Mouse (Mus musculus) heart, embryonic 13.5 days (tissue): ENCODE measurements around the gene Klhl15. TPM values are rescaled to one million over a fixed set of nuclear protein-coding genes. Genes with fewer than 3 reads are reported as not detected.

ENCODE experiments used
- ATAC-seq: fragments of 200-750 bp; cut with Nextera tagmentation; 2 replicates; pipeline ENCODE4 v1.8.0; 2017; ENCODE audit warnings: moderate TSS enrichment; ENCODE audit not compliant: insufficient number of reproducible peaks, low FRiP score, low TSS enrichment; ENCODE audit errors: extremely low read depth
- H3K27ac ChIP-seq: fragments of 300-500 bp; sonication (generic); replicated peaks from 2 replicates; pipeline ENCODE4 v1.5.1; 2015; ENCODE audit warnings: moderate library complexity, mild to moderate bottlenecking, inconsistent platforms
- H3K27me3 ChIP-seq: fragments of 300-500 bp; sonication (generic); replicated peaks from 2 replicates; pipeline ENCODE4 v1.6.1; 2015; ENCODE audit warnings: mild to moderate bottlenecking, inconsistent platforms
- H3K36me3 ChIP-seq: fragments of 300-500 bp; sonication (generic); 2 replicates; pipeline ENCODE4 v1.6.1; 2015; ENCODE audit warnings: mild to moderate bottlenecking, inconsistent platforms
- H3K4me1 ChIP-seq: fragments of 300-500 bp; sonication (generic); 2 replicates; pipeline ENCODE4 v1.6.1; 2015; ENCODE audit warnings: inconsistent platforms
- H3K4me2 ChIP-seq: fragments of 300-500 bp; sonication (generic); 2 replicates; pipeline ENCODE4 v1.6.1; 2015; ENCODE audit warnings: inconsistent platforms, mild to moderate bottlenecking, moderate library complexity
- H3K4me3 ChIP-seq: fragments of 300-500 bp; sonication (generic); 2 replicates; pipeline ENCODE4 v1.5.1; 2015; ENCODE audit warnings: moderate library complexity, mild to moderate bottlenecking, inconsistent platforms
- H3K9ac ChIP-seq: fragments of 300-500 bp; sonication (generic); 2 replicates; pipeline ENCODE4 v1.6.1; 2015; ENCODE audit warnings: inconsistent platforms, mild to moderate bottlenecking, moderate library complexity
- H3K9me3 ChIP-seq: fragments of 300-500 bp; sonication (generic); 2 replicates; pipeline ENCODE4 v1.6.1; 2016; ENCODE audit warnings: inconsistent platforms
- WGBS: fragments of 180-500 bp; shearing (Covaris S2); methylation state at CpG from one replicate; pipeline ENCODE4 v1.1.7; 2015; ENCODE audit warnings: mixed read lengths; 5-methylcytosine and 5-hydroxymethylcytosine counted together
- microRNA-seq: library from miRNA; unstranded; fragments of <30 nt; microRNA quantifications from one replicate; pipeline ENCODE4, GENCODE M21; 2016
- polyA plus RNA-seq: library from polyadenylated mRNA; unstranded; fragments of >200 nt; fragmentation: Nextera tagmentation; extraction: Ambion mirVana; gene quantifications from 2 replicates; pipeline ENCODE4 v1.2.1, GENCODE M21; 2015

Klhl15 gene
- polyA plus RNA-seq, 1 experiment from 2014 or later: 3.8 TPM

- WGBS: 21% methylated on average over 2 of the region's 2 CpGs
- Histone ChIP-seq H3K4me1 (no peaks in the 10 kb centered on the region), H3K27ac (no peak overlapping the region), H3K27me3 (peaks cover 75% of the 10 kb centered on the region), H3K9ac (no peak overlapping the region), H3K4me2 (no peak overlapping the region), H3K36me3 (no peaks in the 10 kb centered on the region), H3K4me3 (no peak overlapping the region), H3K9me3 (no peaks in the 10 kb centered on the region)
- ATAC-seq: no peak
These were observed 54.5 kb downstream of the Klhl15 start for GRCm38 (mm10) chrX:94288923-94289322.

GRCm38 (mm10) chrX:94302928-94303327, 68.5 kb downstream of the Klhl15 start:
- Histone ChIP-seq H3K4me2 (no peak overlapping the region), H3K4me3 (no peak overlapping the region), H3K4me1 (no peaks in the 10 kb centered on the region), H3K9ac (no peak overlapping the region), H3K9me3 (no peaks in the 10 kb centered on the region), H3K27ac (no peak overlapping the region), H3K27me3 (peaks cover 66% of the 10 kb centered on the region), H3K36me3 (no peaks in the 10 kb centered on the region)
- no peak for ATAC-seq
- WGBS: 48% methylated on average over 2 of the region's 2 CpGs

- Histone ChIP-seq H3K9me3 (no peaks in the 10 kb centered on the region), H3K9ac (no peak overlapping the region), H3K4me2 (no peak overlapping the region), H3K36me3 (no peaks in the 10 kb centered on the region), H3K4me1 (no peaks in the 10 kb centered on the region), H3K4me3 (no peak overlapping the region), H3K27me3 (peaks cover 66% of the 10 kb centered on the region), H3K27ac (no peak overlapping the region)
- 79% methylated on average over 11 of the region's 11 CpGs for WGBS
- no peak for ATAC-seq
These were observed 86.9 kb downstream of the Klhl15 start for GRCm38 (mm10) chrX:94321036-94321902.

Small RNAs within 50 kb of the gene (microRNA-seq; reads per million reads assigned to microRNA genes)
- not detected for gene Mir7673

Other genes with a start within 250 kb of the Klhl15 start
- 15.8 and 21.1 TPM in 2 replicates for gene Zfx, start 110.9 kb upstream of the Klhl15 start, polyA plus RNA-seq
- gene Eif2s3x, start 21.7 kb upstream of the Klhl15 start, polyA plus RNA-seq: 50.5 and 56.1 TPM in 2 replicates
- 0.11 TPM in 1 of 2 replicates, not detected in the other for gene Fam90a1b, start 132.2 kb downstream of the Klhl15 start, polyA plus RNA-seq
- 179 and 192 TPM in 2 replicates for gene Apoo, start 132.5 kb downstream of the Klhl15 start, polyA plus RNA-seq